Mouse (Mus musculus) inflammation-experienced regulatory T-cells, adult 6 months (primary cell): ENCODE results near the gene Slc11a1. TPM values are rescaled to one million over a fixed set of nuclear protein-coding genes. Genes with fewer than 3 reads are reported as not detected.
"Not testable (repeated sequence)": the region's sequence is repeated elsewhere in the genome, so short reads cannot be mapped to it uniquely, and the experiment has no call there.

Source experiments
- ATAC-seq: one replicate; pipeline ENCODE4 v1.8.0; 2017
- polyA plus RNA-seq, 3 experiments: library from polyadenylated mRNA; unstranded; fragments of 100-300 nt; shearing (Covaris generic); gene quantifications; one replicate each; pipeline ENCODE4 v1.2.1; 2017

The Slc11a1 gene
- polyA plus RNA-seq: 1 to 10 TPM in 2 of 3 experiments, under 1 TPM in 1; 0.97 to 1.7 (median 1.3) TPM

DNA sequence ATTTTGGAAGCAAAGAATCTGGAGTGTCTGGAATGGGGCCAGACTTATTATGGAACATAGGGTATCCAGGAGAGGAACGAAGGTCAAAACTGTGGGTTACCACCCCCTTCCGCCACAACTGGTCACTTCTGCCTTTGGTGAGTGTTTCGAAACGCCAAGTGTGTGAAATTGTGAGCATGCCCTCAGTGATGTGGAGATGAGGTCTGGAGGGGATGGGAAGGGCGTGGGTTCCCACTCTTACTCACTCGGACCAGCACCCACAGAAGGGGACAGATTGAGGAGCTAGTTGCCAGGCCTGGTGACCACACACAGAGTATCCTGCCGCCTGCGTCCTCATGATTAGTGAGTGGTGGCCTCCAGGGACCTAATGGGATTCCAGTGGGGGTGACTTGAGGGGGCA, at the start of gene Slc11a1:
Gene Slc11a1 (plus strand): TSS at position 216 of the 400 bp plus-strand sequence.
- ATAC-seq: no peak

- not testable (repeated sequence) for ATAC-seq
Measured at GRCm38 (mm10) chr1:74326916-74327315, 48.1 kb upstream of the Slc11a1 start.

GRCm38 (mm10) chr1:74329899-74330431, 45.0 kb upstream of the Slc11a1 start:
- ATAC-seq: no peak

DNA sequence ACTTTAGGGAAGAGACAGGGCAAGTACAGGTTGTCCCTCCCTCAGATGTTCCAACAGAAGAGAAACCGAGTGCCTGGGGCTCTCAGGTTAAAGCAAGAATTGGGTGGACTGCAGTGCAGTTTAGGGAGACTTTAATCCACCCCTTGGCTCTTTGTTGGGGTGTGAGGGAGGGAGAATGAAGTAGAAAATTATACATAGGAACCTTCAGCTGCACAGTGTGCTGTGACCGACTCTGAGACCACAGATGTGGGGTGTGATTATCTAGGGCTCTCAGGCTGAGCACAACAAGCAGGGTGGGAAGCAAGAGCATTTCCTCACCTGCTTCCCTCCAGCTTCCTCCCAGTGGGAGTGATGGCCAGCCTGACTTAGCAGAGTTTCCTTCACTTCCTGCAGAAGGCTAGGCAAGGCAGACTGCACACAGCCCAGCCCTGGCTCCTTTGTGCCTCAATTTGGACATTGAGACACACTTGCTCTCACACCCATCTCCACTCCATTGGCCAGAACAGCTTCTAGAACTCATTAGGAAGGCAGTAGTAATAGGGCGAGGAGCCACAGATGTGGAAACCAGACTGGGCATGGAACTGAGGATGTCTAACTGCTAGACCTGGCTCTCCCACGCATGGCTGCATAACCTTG, 43.8 kb upstream of the Slc11a1 start:
- ATAC-seq: no peak

- ATAC-seq: peak; percentile 93
Measured at GRCm38 (mm10) chr1:74332241-74332763, 42.7 kb upstream of the Slc11a1 start.

GRCm38 (mm10) chr1:74332930-74333329, 42.1 kb upstream of the Slc11a1 start:
- no peak for ATAC-seq

GRCm38 (mm10) chr1:74334607-74335006, 40.4 kb upstream of the Slc11a1 start:
- ATAC-seq: no peak

- no peak for ATAC-seq
Measured at GRCm38 (mm10) chr1:74335033-74335432, 40.0 kb upstream of the Slc11a1 start.

DNA sequence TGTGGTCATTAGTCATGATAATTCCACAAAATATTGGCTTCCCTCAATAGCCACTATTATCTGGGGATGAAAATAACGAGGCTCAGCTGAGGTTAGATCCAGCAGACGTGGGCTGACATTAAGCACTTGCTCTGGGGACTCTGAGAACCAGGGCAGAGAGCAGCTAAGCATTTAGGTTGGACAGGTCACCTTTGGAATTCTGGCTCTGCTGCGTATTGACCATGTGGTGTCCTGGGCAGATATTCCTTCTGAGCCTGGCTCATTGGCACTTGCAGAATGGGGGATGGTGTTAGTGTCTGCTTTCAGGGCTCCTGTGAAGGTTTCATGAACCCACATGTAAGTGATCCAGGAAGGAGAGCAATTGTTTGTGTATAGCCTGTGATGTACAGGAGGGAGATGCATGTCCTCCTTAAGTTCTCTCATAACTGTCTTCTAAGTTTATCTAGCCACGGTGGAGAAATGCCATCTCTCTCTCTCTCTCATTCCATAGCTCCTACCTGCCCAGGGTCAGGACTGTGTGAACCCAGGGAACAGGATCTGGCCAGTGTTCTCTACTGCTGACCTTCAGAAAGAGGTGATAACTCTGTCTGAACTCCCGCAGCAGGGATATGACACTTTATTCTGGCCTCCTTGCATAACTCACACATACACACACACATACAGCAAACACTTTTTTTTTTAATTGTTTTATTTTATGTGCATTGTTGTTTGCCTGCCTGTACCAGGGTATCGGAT, 39.4 kb upstream of the Slc11a1 start:
- no peak for ATAC-seq

GRCm38 (mm10) chr1:74337241-74337771, 37.7 kb upstream of the Slc11a1 start:
- ATAC-seq: no peak

GRCm38 (mm10) chr1:74338013-74338412, 37.0 kb upstream of the Slc11a1 start:
- no peak for ATAC-seq

- no peak for ATAC-seq
Measured at GRCm38 (mm10) chr1:74338626-74339025, 36.4 kb upstream of the Slc11a1 start.

- ATAC-seq: no peak
Measured at GRCm38 (mm10) chr1:74339917-74340316, 35.1 kb upstream of the Slc11a1 start.

DNA sequence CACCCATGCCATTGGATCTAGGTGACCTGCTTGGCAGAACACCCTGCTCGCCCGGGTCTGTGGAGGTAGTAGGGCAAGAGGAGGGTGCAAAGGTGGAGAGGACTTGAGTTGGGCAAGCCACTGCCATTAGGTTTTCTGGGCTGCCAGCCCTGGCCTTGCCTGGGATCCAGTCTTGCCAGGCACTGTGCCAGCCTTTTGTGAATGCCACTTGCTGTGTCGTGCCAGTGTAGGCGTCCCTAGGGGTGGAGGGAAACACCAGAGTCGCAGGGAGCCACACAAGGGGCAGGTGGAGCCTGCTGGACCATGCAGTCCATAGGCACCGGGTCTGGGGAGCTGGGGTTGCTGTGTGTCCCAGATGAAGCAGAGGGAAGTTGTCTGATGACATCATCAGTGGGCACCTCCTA, 34.6 kb upstream of the Slc11a1 start:
- ATAC-seq: no peak

DNA sequence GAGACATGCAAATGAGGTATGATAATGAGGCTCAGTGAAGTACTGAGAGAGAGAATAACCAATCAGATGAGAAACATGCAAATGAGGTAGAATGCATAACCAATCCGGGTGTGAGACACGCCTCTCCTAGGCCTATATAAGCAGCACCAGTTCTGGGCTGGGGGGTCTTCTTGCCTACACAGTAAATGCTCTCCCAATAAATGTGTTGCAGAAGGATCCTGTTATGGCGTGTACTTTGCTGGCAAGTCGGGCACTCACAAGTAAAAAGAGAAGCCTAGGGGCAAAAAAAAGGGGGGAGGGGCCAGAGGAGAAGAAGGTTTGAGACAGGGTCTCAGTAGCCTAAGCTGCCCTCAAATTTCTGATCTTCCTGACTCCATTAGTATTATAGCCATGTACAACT, 34.0 kb upstream of the Slc11a1 start:
- ATAC-seq: not testable (repeated sequence)

- peak; percentile 35 for ATAC-seq
Measured at GRCm38 (mm10) chr1:74341898-74342297, 33.1 kb upstream of the Slc11a1 start.

GRCm38 (mm10) chr1:74342308-74342707, 32.7 kb upstream of the Slc11a1 start:
- ATAC-seq: peak; percentile 41

DNA sequence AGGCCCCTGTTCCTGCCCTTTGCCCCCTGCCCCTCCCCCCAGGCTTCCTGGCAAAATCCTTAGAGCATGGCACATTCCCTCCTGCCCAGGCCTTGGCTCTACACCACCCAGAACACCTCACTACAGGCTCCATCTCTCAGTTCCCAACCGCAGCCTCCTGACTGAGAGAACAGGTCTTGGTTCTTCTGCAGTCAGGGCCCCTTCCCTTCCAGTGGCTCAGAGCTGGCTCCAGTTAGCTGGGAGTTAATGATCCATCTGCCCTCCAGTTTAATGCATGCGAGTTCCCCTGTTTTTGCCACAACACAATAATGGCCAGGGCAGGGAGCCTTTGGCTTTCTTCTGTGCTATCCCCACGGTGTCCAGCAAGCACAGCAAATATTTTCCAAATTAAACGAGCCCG, 31.8 kb upstream of the Slc11a1 start:
- ATAC-seq: no peak

DNA sequence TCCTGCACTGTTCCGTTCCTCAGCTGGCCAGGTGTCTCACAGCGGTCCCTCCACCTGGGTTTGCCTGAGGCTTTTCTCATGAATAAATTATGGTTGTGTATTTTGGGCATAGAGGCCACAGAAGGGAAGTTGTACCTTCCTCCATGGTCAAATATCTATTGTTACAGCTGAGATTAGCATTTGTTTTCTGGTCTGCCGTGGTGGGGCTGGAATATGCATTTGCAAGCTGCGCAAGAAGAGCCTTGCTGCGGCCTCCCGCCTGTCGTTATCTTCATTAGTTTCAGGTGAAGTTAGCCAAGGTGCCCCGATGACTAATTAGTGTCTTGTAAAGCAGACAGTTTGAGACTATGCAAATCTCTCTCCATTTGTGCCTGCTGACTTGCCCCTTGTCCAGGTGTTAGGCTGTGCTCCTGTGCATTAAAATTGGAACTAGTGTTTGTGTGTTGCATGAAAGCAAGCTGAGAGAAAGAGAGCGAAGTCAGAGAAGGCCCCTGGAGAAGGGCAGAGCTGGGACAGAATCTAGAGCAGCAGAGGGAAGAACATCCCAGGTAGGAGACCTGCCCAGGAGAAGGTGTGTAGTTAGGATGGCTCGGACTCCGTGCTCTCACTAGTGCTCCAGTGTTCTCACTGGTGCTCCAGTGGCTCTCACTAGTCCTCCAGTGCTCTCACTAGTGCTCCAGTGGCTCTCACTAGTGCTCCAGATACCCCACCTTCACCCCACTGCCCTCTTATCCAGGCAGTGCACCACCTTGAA, 30.7 kb upstream of the Slc11a1 start:
- ATAC-seq: no peak

DNA sequence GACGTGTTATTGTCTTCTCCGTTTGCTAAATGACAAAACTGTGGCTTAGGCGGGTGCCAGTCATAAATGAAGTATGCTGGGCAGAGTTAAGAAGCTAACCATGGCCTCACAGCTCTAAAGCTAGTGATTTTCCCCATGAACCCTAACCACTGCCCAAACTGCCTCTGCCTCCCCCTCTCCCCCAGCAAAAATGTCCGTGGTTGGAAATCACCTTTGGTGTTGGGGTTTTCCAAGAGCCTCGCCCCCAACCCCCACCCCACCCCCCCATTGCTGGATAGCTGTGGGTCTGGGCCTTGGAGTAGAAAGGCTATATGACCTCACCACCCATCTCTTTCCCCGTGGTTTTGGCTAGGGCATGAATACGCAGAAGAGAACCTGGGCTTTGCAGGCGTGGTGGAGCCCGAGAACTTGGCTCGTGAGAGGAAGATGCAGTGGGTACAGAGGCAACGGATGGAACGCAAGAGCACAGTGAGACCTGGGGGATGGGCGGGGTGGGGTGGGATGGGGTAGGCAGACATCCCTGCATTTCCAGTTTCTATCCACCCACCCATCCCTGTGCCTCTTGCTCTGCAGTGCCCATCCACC, 23.7 kb upstream of the Slc11a1 start:
- peak; percentile 52 for ATAC-seq

GRCm38 (mm10) chr1:74352532-74353096, 22.4 kb upstream of the Slc11a1 start:
- ATAC-seq: no peak
